Mouse (Mus musculus) gastrocnemius, postnatal 36 days (tissue): Measurements from ENCODE around the gene Rai1. TPM values are rescaled to one million over a fixed set of nuclear protein-coding genes. Genes with fewer than 3 reads are reported as not detected.

ENCODE experiments used
- DNase-seq, 2 experiments: peaks; one replicate each; pipeline ENCODE4 v3.0.0; 2022
- intact Hi-C: fragments of 180-260 bp; cut with DNase I; formaldehyde crosslinking; loops from one replicate; pipeline ENCODE4 v1.15.1; 2025
- total RNA-seq, 2 experiments: library from RNA; stranded (reverse); gene quantifications; 2 replicates each; pipeline ENCODE4 v1.2.3; 2021

The Rai1 gene
- total RNA-seq, 2 experiments from 2014 or later: 18.1 to 20.8 TPM

GRCm38 (mm10) chr11:60093984-60094587, 10.7 kb upstream of the Rai1 start:
- intact Hi-C loops: no loop called here
- DNase-seq: no peak

GRCm38 (mm10) chr11:60094909-60095810, 9.7 kb upstream of the Rai1 start:
- no peak for DNase-seq
- intact Hi-C loops: loop anchor here (5.0 kb wide), 1 partner anchor 312 kb away; no protein-coding TSS in a partner anchor

GRCm38 (mm10) chr11:60099555-60100186, 5.1 kb upstream of the Rai1 start:
- no peak for DNase-seq
- intact Hi-C loops: loop anchor here (5.0 kb wide), 3 partner anchors 103 to 318 kb away; partner anchors contain the start of genes Atpaf2 and Gid4

GRCm38 (mm10) chr11:60100827-60101555, 3.8 kb upstream of the Rai1 start:
- no peak for DNase-seq
- intact Hi-C loops: loop anchor here (5.0 kb wide), 2 partner anchors 101 to 316 kb away; partner anchors contain the start of genes Atpaf2 and Gid4

- intact Hi-C loops: loop anchor here (5.0 kb wide), 2 partner anchors 100 to 315 kb away; partner anchors contain the start of genes Atpaf2 and Gid4
- no peak for DNase-seq
Measured at GRCm38 (mm10) chr11:60101986-60102385, 2.8 kb upstream of the Rai1 start.

GRCm38 (mm10) chr11:60102664-60103063, 2.1 kb upstream of the Rai1 start:
- no peak for DNase-seq
- intact Hi-C loops: loop anchor here (5.0 kb wide), 2 partner anchors 100 to 315 kb away; partner anchors contain the start of genes Atpaf2 and Gid4

GRCm38 (mm10) chr11:60103567-60103966, 1.2 kb upstream of the Rai1 start:
- DNase-seq: no peak
- intact Hi-C loops: loop anchor here (5.0 kb wide), 2 partner anchors 99 to 314 kb away; partner anchors contain the start of genes Atpaf2 and Gid4

- intact Hi-C loops: loop anchor here (1.0 to 5.0 kb wide), 3 partner anchors 36 to 186 kb away; no protein-coding TSS in a partner anchor
- peak; percentile 54 to 72 for DNase-seq
Measured at GRCm38 (mm10) chr11:60105593-60106542, 1.1 kb downstream of the Rai1 start.

GRCm38 (mm10) chr11:60106543-60107110, 1.8 kb downstream of the Rai1 start:
- DNase-seq: peak; percentile 30 to 39
- intact Hi-C loops: loop anchor here (5.0 kb wide), 2 partner anchors 36 to 71 kb away; no protein-coding TSS in a partner anchor

- no peak for DNase-seq
- intact Hi-C loops: loop anchor here (5.0 kb wide), 2 partner anchors 35 to 70 kb away; no protein-coding TSS in a partner anchor
Measured at GRCm38 (mm10) chr11:60107449-60107848, 2.6 kb downstream of the Rai1 start.

GRCm38 (mm10) chr11:60108631-60109172, 3.9 kb downstream of the Rai1 start:
- intact Hi-C loops: loop anchor here (5.0 kb wide), 2 partner anchors 34 to 69 kb away; no protein-coding TSS in a partner anchor
- DNase-seq: no peak

GRCm38 (mm10) chr11:60110386-60110785, 5.6 kb downstream of the Rai1 start:
- no peak for DNase-seq
- intact Hi-C loops: no loop called here

GRCm38 (mm10) chr11:60111576-60111975, 6.8 kb downstream of the Rai1 start:
- intact Hi-C loops: no loop called here

GRCm38 (mm10) chr11:60113624-60114023, 8.8 kb downstream of the Rai1 start:
- intact Hi-C loops: no loop called here
- DNase-seq: no peak

More at GRCm38 (mm10) chr11:60111576-60111975, 6.8 kb downstream of the Rai1 start:
- no peak for DNase-seq

- DNase-seq: no peak
- intact Hi-C loops: no loop called here
Measured at GRCm38 (mm10) chr11:60114296-60115023, 9.6 kb downstream of the Rai1 start.

- intact Hi-C loops: no loop called here
- DNase-seq: peak; percentile 85 to 90
Measured at GRCm38 (mm10) chr11:60115024-60115538, 10.3 kb downstream of the Rai1 start.
